Mouse (Mus musculus): ENCODE results near the gene Pidd1. TPM values are rescaled to one million over a fixed set of nuclear protein-coding genes. Genes with fewer than 3 reads are reported as not detected.
A peak's percentile ranks its signal among the peaks of the same experiment; 100 is the strongest.

The Pidd1 gene
- polyA plus RNA-seq (2014; fragmentation: Nextera tagmentation; extraction: Ambion mirVana), result 10.6 and 11.5 TPM in 2 replicates

DNA sequence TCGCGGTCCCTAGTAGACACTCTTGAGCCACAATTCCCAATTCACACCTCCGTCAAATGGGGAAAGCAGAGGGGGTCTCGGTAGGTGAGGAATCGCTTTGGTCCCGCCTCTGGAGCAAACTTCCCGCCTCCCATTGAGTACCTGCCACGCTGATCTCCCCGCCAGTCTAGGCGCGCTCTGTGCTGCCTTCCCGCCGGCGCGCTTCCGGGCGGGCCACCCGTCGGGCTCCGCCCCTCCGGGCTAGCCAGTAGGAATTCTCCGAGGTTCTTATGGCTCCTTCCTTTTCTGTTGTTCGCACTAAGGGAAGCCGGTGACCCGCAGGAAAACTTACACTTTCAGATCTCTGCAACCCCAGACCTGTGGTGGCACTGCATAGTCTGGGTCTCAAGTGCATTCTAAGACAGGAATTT is at the start of gene Pidd1:
Gene Pidd1, minus strand, starts transcription at position 198 of the 410 bp plus-strand sequence.
- Histone ChIP-seq H3K9me3 (ENCODE audit: control insufficient read depth, low read length) (no peaks in the 10 kb centered on the region), H3K27ac (ENCODE audit: low read depth) (peak within 1 kb of the TSS; percentile 59), H3K4me3 (ENCODE audit: low read depth, low read length) (peak within 1 kb of the TSS; percentile 56), H3K27me3 (replicated peaks; ENCODE audit: control insufficient read depth, insufficient read depth, low read length) (no peaks in the 10 kb centered on the region), H3K4me2 (ENCODE audit: low read length) (peak within 1 kb of the TSS; percentile 93), H3K9ac (ENCODE audit: low read length) (peak within 1 kb of the TSS; percentile 62), H3K4me1 (replicated peaks; ENCODE audit: control insufficient read depth, insufficient read depth, low read length) (peaks cover 23% of the 10 kb centered on the region), H3K36me3 (ENCODE audit: control insufficient read depth, insufficient read depth, low read length) (peaks cover 31% of the 10 kb centered on the region)
- ATAC-seq (replicated peaks; ENCODE audit: low FRiP score, low TSS enrichment, low read depth) (peak; percentile 47), DNase-seq (ENCODE audit: low spot score) (peak; percentile 82)
- WGBS, result under 1% methylated on average over 25 of the region's 25 CpGs

GRCm38 (mm10) chr7:141492738-141493137 is 48.9 kb upstream of the Pidd1 start:
- no peak overlapping the region for H3K9ac ChIP-seq (ENCODE audit: low read length)
- DNase-seq (ENCODE audit: low spot score) (no peak), ATAC-seq (replicated peaks; ENCODE audit: low FRiP score, low TSS enrichment, low read depth) (no peak)
- no peaks in the 10 kb centered on the region for H3K27me3 ChIP-seq (replicated peaks; ENCODE audit: control insufficient read depth, insufficient read depth, low read length)
- H3K4me3 ChIP-seq (ENCODE audit: low read depth, low read length), result no peak overlapping the region
- no peaks in the 10 kb centered on the region for H3K9me3 ChIP-seq (ENCODE audit: control insufficient read depth, low read length)
- H3K36me3 ChIP-seq (ENCODE audit: control insufficient read depth, insufficient read depth, low read length), result peaks cover 37% of the 10 kb centered on the region
- H3K4me2 ChIP-seq (ENCODE audit: low read length), result no peak overlapping the region
- WGBS, result 91% methylated on average over 5 of the region's 5 CpGs
- H3K4me1 ChIP-seq (replicated peaks; ENCODE audit: control insufficient read depth, insufficient read depth, low read length), result no peaks in the 10 kb centered on the region
- no peak overlapping the region for H3K27ac ChIP-seq (ENCODE audit: low read depth)

GRCm38 (mm10) chr7:141491151-141491550 is 47.3 kb upstream of the Pidd1 start:
- Histone ChIP-seq H3K9me3 (ENCODE audit: control insufficient read depth, low read length) (no peaks in the 10 kb centered on the region), H3K4me2 (ENCODE audit: low read length) (no peak overlapping the region), H3K9ac (ENCODE audit: low read length) (no peak overlapping the region), H3K27me3 (replicated peaks; ENCODE audit: control insufficient read depth, insufficient read depth, low read length) (no peaks in the 10 kb centered on the region), H3K36me3 (ENCODE audit: control insufficient read depth, insufficient read depth, low read length) (peaks cover 44% of the 10 kb centered on the region), H3K4me1 (replicated peaks; ENCODE audit: control insufficient read depth, insufficient read depth, low read length) (no peaks in the 10 kb centered on the region), H3K27ac (ENCODE audit: low read depth) (no peak overlapping the region), H3K4me3 (ENCODE audit: low read depth, low read length) (no peak overlapping the region)
- DNase-seq (ENCODE audit: low spot score) (no peak), ATAC-seq (replicated peaks; ENCODE audit: low FRiP score, low TSS enrichment, low read depth) (no peak)
- WGBS, result 82% methylated on average over 2 of the region's 2 CpGs

DNA sequence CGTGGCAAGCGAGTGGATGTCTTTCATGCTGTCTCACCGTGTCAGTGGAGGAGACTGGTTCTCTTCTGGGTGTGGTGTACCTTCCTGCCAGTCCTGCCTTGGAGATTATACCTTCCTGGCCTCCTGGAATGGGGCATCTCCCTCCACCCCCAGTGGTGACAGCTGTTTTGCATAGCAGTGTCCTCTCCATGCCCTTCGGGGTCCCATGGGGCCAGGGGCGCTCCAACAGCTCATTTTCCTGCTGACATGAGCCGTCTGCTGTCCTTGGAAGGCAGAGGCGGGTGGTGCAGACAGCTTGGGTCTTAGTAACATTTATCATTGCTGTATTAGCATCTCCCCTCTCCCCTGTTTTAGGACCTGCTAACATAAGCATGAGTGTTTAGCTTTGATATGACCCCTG is 43.3 kb upstream of the Pidd1 start:
- Histone ChIP-seq H3K27me3 (replicated peaks; ENCODE audit: control insufficient read depth, insufficient read depth, low read length) (peaks cover 7% of the 10 kb centered on the region), H3K9ac (ENCODE audit: low read length) (no peak overlapping the region), H3K4me2 (ENCODE audit: low read length) (no peak overlapping the region), H3K4me3 (ENCODE audit: low read depth, low read length) (no peak overlapping the region), H3K36me3 (ENCODE audit: control insufficient read depth, insufficient read depth, low read length) (peaks cover 22% of the 10 kb centered on the region), H3K4me1 (replicated peaks; ENCODE audit: control insufficient read depth, insufficient read depth, low read length) (peaks cover 8% of the 10 kb centered on the region), H3K27ac (ENCODE audit: low read depth) (no peak overlapping the region), H3K9me3 (ENCODE audit: control insufficient read depth, low read length) (no peaks in the 10 kb centered on the region)
- WGBS, result 76% methylated on average over 7 of the region's 7 CpGs
- DNase-seq (ENCODE audit: low spot score), result no peak
- ATAC-seq (replicated peaks; ENCODE audit: low FRiP score, low TSS enrichment, low read depth), result no peak

DNA sequence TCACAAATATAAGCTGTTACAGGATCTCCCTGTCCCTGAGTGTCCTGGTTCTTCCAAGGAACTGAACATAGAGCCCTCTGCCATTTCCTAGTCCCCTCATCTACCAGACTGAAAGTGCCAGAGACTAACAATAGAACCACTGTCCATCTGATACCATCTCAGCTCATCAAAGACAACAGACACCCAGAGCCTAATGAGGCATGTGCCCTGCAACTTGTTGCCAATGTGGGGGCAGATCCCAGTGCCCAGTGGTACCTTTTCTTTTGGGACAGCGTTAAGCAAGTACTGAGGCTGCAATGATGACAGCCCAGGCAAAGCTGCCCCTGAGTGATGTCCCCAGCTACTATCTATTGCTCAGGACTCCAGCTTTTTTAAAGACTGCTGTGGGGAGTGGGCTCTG is 42.4 kb upstream of the Pidd1 start:
- Histone ChIP-seq H3K4me2 (ENCODE audit: low read length) (no peak overlapping the region), H3K9ac (ENCODE audit: low read length) (no peak overlapping the region), H3K27ac (ENCODE audit: low read depth) (no peak overlapping the region), H3K9me3 (ENCODE audit: control insufficient read depth, low read length) (no peaks in the 10 kb centered on the region), H3K4me3 (ENCODE audit: low read depth, low read length) (no peak overlapping the region), H3K4me1 (replicated peaks; ENCODE audit: control insufficient read depth, insufficient read depth, low read length) (peaks cover 17% of the 10 kb centered on the region), H3K36me3 (ENCODE audit: control insufficient read depth, insufficient read depth, low read length) (peaks cover 20% of the 10 kb centered on the region), H3K27me3 (replicated peaks; ENCODE audit: control insufficient read depth, insufficient read depth, low read length) (peaks cover 10% of the 10 kb centered on the region)
- 95% methylated on average over 1 of the region's 1 CpGs for WGBS
- ATAC-seq (replicated peaks; ENCODE audit: low FRiP score, low TSS enrichment, low read depth) (no peak), DNase-seq (ENCODE audit: low spot score) (no peak)

- Histone ChIP-seq H3K4me1 (replicated peaks; ENCODE audit: control insufficient read depth, insufficient read depth, low read length) (peaks cover 21% of the 10 kb centered on the region), H3K36me3 (ENCODE audit: control insufficient read depth, insufficient read depth, low read length) (peaks cover 17% of the 10 kb centered on the region), H3K4me2 (ENCODE audit: low read length) (no peak overlapping the region), H3K9ac (ENCODE audit: low read length) (no peak overlapping the region), H3K27ac (ENCODE audit: low read depth) (no peak overlapping the region), H3K27me3 (replicated peaks; ENCODE audit: control insufficient read depth, insufficient read depth, low read length) (peaks cover 10% of the 10 kb centered on the region), H3K9me3 (ENCODE audit: control insufficient read depth, low read length) (no peaks in the 10 kb centered on the region), H3K4me3 (ENCODE audit: low read depth, low read length) (no peak overlapping the region)
- DNase-seq (ENCODE audit: low spot score), result no peak
- 93% methylated on average over 2 of the region's 2 CpGs for WGBS
- no peak for ATAC-seq (replicated peaks; ENCODE audit: low FRiP score, low TSS enrichment, low read depth)
Observed at GRCm38 (mm10) chr7:141485606-141486005, 41.8 kb upstream of the Pidd1 start.

DNA sequence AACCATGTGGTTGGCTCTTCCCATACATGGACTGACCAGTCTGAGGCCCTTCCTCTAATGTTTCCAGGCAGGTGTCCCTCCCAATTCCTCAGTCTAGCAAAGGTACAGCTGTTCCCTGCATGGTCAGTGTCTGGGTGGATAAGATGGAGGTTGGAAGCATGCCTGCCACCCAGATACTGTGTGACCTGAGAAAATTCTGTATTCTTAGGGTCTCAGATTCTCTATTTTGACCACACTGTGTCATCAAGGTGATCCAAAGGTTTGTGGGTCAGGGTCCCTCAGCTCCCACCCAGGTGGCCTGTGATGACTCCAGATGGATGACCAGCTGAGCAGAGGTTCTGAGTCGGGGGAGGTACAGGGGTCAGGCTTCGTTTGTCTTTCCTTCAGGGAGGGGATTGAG is 41.4 kb upstream of the Pidd1 start:
- Histone ChIP-seq H3K27me3 (replicated peaks; ENCODE audit: control insufficient read depth, insufficient read depth, low read length) (peaks cover 10% of the 10 kb centered on the region), H3K27ac (ENCODE audit: low read depth) (no peak overlapping the region), H3K36me3 (ENCODE audit: control insufficient read depth, insufficient read depth, low read length) (peaks cover 16% of the 10 kb centered on the region; the same call in 1 of the 2 replicates), H3K9me3 (ENCODE audit: control insufficient read depth, low read length) (no peaks in the 10 kb centered on the region), H3K4me1 (replicated peaks; ENCODE audit: control insufficient read depth, insufficient read depth, low read length) (peaks cover 24% of the 10 kb centered on the region), H3K4me2 (ENCODE audit: low read length) (no peak overlapping the region), H3K9ac (ENCODE audit: low read length) (no peak overlapping the region), H3K4me3 (ENCODE audit: low read depth, low read length) (no peak overlapping the region)
- no peak for ATAC-seq (replicated peaks; ENCODE audit: low FRiP score, low TSS enrichment, low read depth)
- WGBS, result 62% methylated on average over 2 of the region's 2 CpGs
- no peak for DNase-seq (ENCODE audit: low spot score)

DNA sequence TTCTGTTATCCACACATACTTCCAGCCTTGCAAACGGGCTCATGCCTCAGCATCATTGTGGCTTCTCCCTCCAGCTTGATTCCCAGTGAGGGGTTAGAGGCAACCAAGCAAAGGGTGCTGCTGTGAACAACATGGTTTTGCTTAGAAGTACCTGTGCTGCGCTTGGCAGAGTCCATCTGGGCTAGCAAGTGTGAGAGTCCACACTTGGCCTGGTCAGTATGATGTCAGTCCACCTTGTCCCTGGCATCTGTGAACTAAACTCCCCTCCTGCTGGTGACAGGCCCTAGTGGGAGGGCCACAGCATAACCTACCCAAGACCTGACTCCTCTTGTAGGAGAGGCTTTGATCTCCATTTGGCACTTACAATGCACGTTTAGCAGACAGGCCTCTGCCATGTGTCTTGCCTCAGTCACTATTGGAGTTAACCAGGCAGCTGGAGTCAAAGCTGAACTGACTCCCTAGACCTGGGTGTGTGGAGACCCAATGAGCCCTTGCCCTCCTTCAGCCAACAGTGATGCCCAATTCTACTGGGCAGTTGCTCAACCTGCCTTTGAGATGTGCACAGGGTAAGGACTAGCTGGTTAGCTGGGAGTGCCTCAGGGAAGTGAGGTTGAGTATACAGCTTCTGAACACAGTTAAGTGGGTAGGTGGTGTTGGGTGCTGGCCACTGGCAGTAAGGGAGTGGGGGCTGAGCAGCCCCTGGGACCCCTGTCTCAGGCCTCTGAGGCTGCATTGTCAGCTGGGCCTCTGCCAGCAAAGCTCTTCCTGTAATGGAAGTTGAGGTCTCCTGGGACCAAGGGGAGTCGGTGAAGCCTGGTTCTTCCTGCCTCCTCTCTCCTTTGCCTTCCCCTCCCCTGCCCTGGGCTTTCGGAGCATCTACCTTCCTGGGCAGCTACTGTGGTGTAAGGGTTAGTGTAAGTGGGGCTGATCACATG is 40.6 kb upstream of the Pidd1 start:
- 67% methylated on average over 5 of the region's 5 CpGs for WGBS
- no peak overlapping the region for H3K4me2 ChIP-seq (ENCODE audit: low read length)
- H3K4me3 ChIP-seq (ENCODE audit: low read depth, low read length), result no peak overlapping the region
- peaks cover 24% of the 10 kb centered on the region for H3K4me1 ChIP-seq (replicated peaks; ENCODE audit: control insufficient read depth, insufficient read depth, low read length)
- H3K36me3 ChIP-seq (ENCODE audit: control insufficient read depth, insufficient read depth, low read length), result peaks cover 12% of the 10 kb centered on the region; the same call in 1 of the 2 replicates
- no peak overlapping the region for H3K9ac ChIP-seq (ENCODE audit: low read length)
- ATAC-seq (replicated peaks; ENCODE audit: low FRiP score, low TSS enrichment, low read depth), result no peak
- no peak for DNase-seq (ENCODE audit: low spot score)
- peaks cover 10% of the 10 kb centered on the region for H3K27me3 ChIP-seq (replicated peaks; ENCODE audit: control insufficient read depth, insufficient read depth, low read length)
- H3K9me3 ChIP-seq (ENCODE audit: control insufficient read depth, low read length), result no peaks in the 10 kb centered on the region
- H3K27ac ChIP-seq (ENCODE audit: low read depth), result no peak overlapping the region
